Mouse (Mus musculus): ENCODE results near the gene Tub. TPM values are rescaled to one million over a fixed set of nuclear protein-coding genes. Genes with fewer than 3 reads are reported as not detected.

The Tub gene
- polyA plus RNA-seq, 1 experiment, result 3.8 TPM

- Histone ChIP-seq H3K27me3 (ENCODE audit: control insufficient read depth, insufficient read depth, low read length, poor library complexity, severe bottlenecking) (peaks cover 6% of the 10 kb centered on the region; the same call in 1 of the 2 replicates), H3K27ac (ENCODE audit: insufficient read depth, low read length) (no peak overlapping the region)
- TF ChIP-seq CTCF (IDR thresholded peaks at IDR 0.05; ENCODE audit: low read depth, low read length) (no peak), EP300 (IDR thresholded peaks at IDR 0.05; ENCODE audit: insufficient read depth, low read depth, low read length) (no peak), POLR2A (IDR thresholded peaks at IDR 0.05; ENCODE audit: insufficient read depth, low read length) (no peak)
These were observed 1.5 kb upstream of the Tub start for GRCm38 (mm10) chr7:108948611-108949010.

GRCm38 (mm10) chr7:108949301-108949700 lies 837 bp upstream of the Tub start:
- H3K4me3 ChIP-seq (ENCODE audit: low read depth, low read length), result no peak overlapping the region
- no peak for TF ChIP-seq EP300 (IDR thresholded peaks at IDR 0.05; ENCODE audit: insufficient read depth, low read depth, low read length)
- TF ChIP-seq CTCF (IDR thresholded peaks at IDR 0.05; ENCODE audit: low read depth, low read length), result no peak
- TF ChIP-seq POLR2A (IDR thresholded peaks at IDR 0.05; ENCODE audit: insufficient read depth, low read length), result no peak
- no peaks in the 10 kb centered on the region for H3K4me1 ChIP-seq (ENCODE audit: control insufficient read depth, insufficient read depth, low read length)
- H3K9me3 ChIP-seq (replicated peaks; ENCODE audit: control insufficient read depth, insufficient read depth, low read length, poor library complexity, severe bottlenecking), result no peaks in the 10 kb centered on the region
- H3K9ac ChIP-seq (ENCODE audit: low read depth, poor library complexity, severe bottlenecking), result no peak overlapping the region
- peaks cover 10% of the 10 kb centered on the region for H3K36me3 ChIP-seq (ENCODE audit: control insufficient read depth, insufficient read depth, low read length, poor library complexity, severe bottlenecking)
- H3K27ac ChIP-seq (ENCODE audit: insufficient read depth, low read length), result no peak overlapping the region
- H3K27me3 ChIP-seq (ENCODE audit: control insufficient read depth, insufficient read depth, low read length, poor library complexity, severe bottlenecking), result peaks cover 6% of the 10 kb centered on the region; the same call in 1 of the 2 replicates

More at GRCm38 (mm10) chr7:108948611-108949010, 1.5 kb upstream of the Tub start:
- no peaks in the 10 kb centered on the region for H3K4me1 ChIP-seq (ENCODE audit: control insufficient read depth, insufficient read depth, low read length)
- H3K9ac ChIP-seq (ENCODE audit: low read depth, poor library complexity, severe bottlenecking), result no peak overlapping the region
- H3K36me3 ChIP-seq (ENCODE audit: control insufficient read depth, insufficient read depth, low read length, poor library complexity, severe bottlenecking), result peaks cover 12% of the 10 kb centered on the region
- H3K9me3 ChIP-seq (replicated peaks; ENCODE audit: control insufficient read depth, insufficient read depth, low read length, poor library complexity, severe bottlenecking), result no peaks in the 10 kb centered on the region
- H3K4me3 ChIP-seq (ENCODE audit: low read depth, low read length), result no peak overlapping the region

- Histone ChIP-seq H3K27ac (ENCODE audit: insufficient read depth, low read length) (no peak overlapping the region), H3K27me3 (ENCODE audit: control insufficient read depth, insufficient read depth, low read length, poor library complexity, severe bottlenecking) (peaks cover 6% of the 10 kb centered on the region; the same call in 1 of the 2 replicates), H3K36me3 (ENCODE audit: control insufficient read depth, insufficient read depth, low read length, poor library complexity, severe bottlenecking) (0 out of 2 replicates have a peak, but pooled peaks cover under 1% of the 10 kb centered on the region), H3K4me1 (ENCODE audit: control insufficient read depth, insufficient read depth, low read length) (no peaks in the 10 kb centered on the region), H3K9me3 (replicated peaks; ENCODE audit: control insufficient read depth, insufficient read depth, low read length, poor library complexity, severe bottlenecking) (no peaks in the 10 kb centered on the region), H3K4me3 (ENCODE audit: low read depth, low read length) (peak overlapping the region; percentile 73), H3K9ac (ENCODE audit: low read depth, poor library complexity, severe bottlenecking) (peak overlapping the region; percentile 35)
- TF ChIP-seq EP300 (IDR thresholded peaks at IDR 0.05; ENCODE audit: insufficient read depth, low read depth, low read length) (no peak), CTCF (IDR thresholded peaks at IDR 0.05; ENCODE audit: low read depth, low read length) (no peak), POLR2A (IDR thresholded peaks at IDR 0.05; ENCODE audit: insufficient read depth, low read length) (no peak)
These were observed 709 bp downstream of the Tub start for GRCm38 (mm10) chr7:108950762-108951331.

- no peaks in the 10 kb centered on the region for H3K36me3 ChIP-seq (ENCODE audit: control insufficient read depth, insufficient read depth, low read length, poor library complexity, severe bottlenecking)
- peaks cover 6% of the 10 kb centered on the region; the same call in 1 of the 2 replicates for H3K27me3 ChIP-seq (ENCODE audit: control insufficient read depth, insufficient read depth, low read length, poor library complexity, severe bottlenecking)
- no peak for TF ChIP-seq CTCF (IDR thresholded peaks at IDR 0.05; ENCODE audit: low read depth, low read length)
- no peak for TF ChIP-seq EP300 (IDR thresholded peaks at IDR 0.05; ENCODE audit: insufficient read depth, low read depth, low read length)
- TF ChIP-seq POLR2A (IDR thresholded peaks at IDR 0.05; ENCODE audit: insufficient read depth, low read length), result no peak
- no peak overlapping the region for H3K9ac ChIP-seq (ENCODE audit: low read depth, poor library complexity, severe bottlenecking)
- H3K4me1 ChIP-seq (ENCODE audit: control insufficient read depth, insufficient read depth, low read length), result no peaks in the 10 kb centered on the region
- H3K4me3 ChIP-seq (ENCODE audit: low read depth, low read length), result no peak overlapping the region
- no peaks in the 10 kb centered on the region for H3K9me3 ChIP-seq (replicated peaks; ENCODE audit: control insufficient read depth, insufficient read depth, low read length, poor library complexity, severe bottlenecking)
- no peak overlapping the region for H3K27ac ChIP-seq (ENCODE audit: insufficient read depth, low read length)
These were observed 2.7 kb downstream of the Tub start for GRCm38 (mm10) chr7:108952801-108953200.

- Histone ChIP-seq H3K27ac (ENCODE audit: insufficient read depth, low read length) (no peak overlapping the region), H3K4me1 (ENCODE audit: control insufficient read depth, insufficient read depth, low read length) (no peaks in the 10 kb centered on the region), H3K36me3 (ENCODE audit: control insufficient read depth, insufficient read depth, low read length, poor library complexity, severe bottlenecking) (no peaks in the 10 kb centered on the region), H3K27me3 (ENCODE audit: control insufficient read depth, insufficient read depth, low read length, poor library complexity, severe bottlenecking) (peaks cover 6% of the 10 kb centered on the region; the same call in 1 of the 2 replicates), H3K9me3 (replicated peaks; ENCODE audit: control insufficient read depth, insufficient read depth, low read length, poor library complexity, severe bottlenecking) (no peaks in the 10 kb centered on the region), H3K4me3 (ENCODE audit: low read depth, low read length) (no peak overlapping the region), H3K9ac (ENCODE audit: low read depth, poor library complexity, severe bottlenecking) (no peak overlapping the region)
- peak; percentile 59 for TF ChIP-seq CTCF (IDR thresholded peaks at IDR 0.05; ENCODE audit: low read depth, low read length)
- no peak for TF ChIP-seq POLR2A (IDR thresholded peaks at IDR 0.05; ENCODE audit: insufficient read depth, low read length)
- no peak for TF ChIP-seq EP300 (IDR thresholded peaks at IDR 0.05; ENCODE audit: insufficient read depth, low read depth, low read length)
These were observed 4.0 kb downstream of the Tub start for GRCm38 (mm10) chr7:108954185-108954584.

GRCm38 (mm10) chr7:108957734-108958133 lies 7.6 kb downstream of the Tub start:
- Histone ChIP-seq H3K9ac (ENCODE audit: low read depth, poor library complexity, severe bottlenecking) (no peak overlapping the region), H3K4me3 (ENCODE audit: low read depth, low read length) (no peak overlapping the region), H3K36me3 (ENCODE audit: control insufficient read depth, insufficient read depth, low read length, poor library complexity, severe bottlenecking) (no peaks in the 10 kb centered on the region), H3K27me3 (ENCODE audit: control insufficient read depth, insufficient read depth, low read length, poor library complexity, severe bottlenecking) (no peaks in the 10 kb centered on the region), H3K4me1 (ENCODE audit: control insufficient read depth, insufficient read depth, low read length) (no peaks in the 10 kb centered on the region), H3K27ac (ENCODE audit: insufficient read depth, low read length) (no peak overlapping the region), H3K9me3 (replicated peaks; ENCODE audit: control insufficient read depth, insufficient read depth, low read length, poor library complexity, severe bottlenecking) (no peaks in the 10 kb centered on the region)
- TF ChIP-seq CTCF (IDR thresholded peaks at IDR 0.05; ENCODE audit: low read depth, low read length), result no peak
- TF ChIP-seq EP300 (IDR thresholded peaks at IDR 0.05; ENCODE audit: insufficient read depth, low read depth, low read length), result no peak
- no peak for TF ChIP-seq POLR2A (IDR thresholded peaks at IDR 0.05; ENCODE audit: insufficient read depth, low read length)
